Mouse (Mus musculus) heart, embryonic 16.5 days (tissue): Measurements from ENCODE around the gene Pkn1. TPM values are rescaled to one million over a fixed set of nuclear protein-coding genes. Genes with fewer than 3 reads are reported as not detected.

ENCODE experiments used
- ATAC-seq: fragments of 200-750 bp; cut with Nextera tagmentation; replicated peaks from 2 replicates; pipeline ENCODE4 v1.8.0; 2017; ENCODE audit warnings: moderate number of reproducible peaks; ENCODE audit not compliant: insufficient read depth, low FRiP score; ENCODE audit errors: extremely low read depth
- H3K27ac ChIP-seq: fragments of 300-500 bp; sonication (generic); 2 replicates; pipeline ENCODE4 v1.5.1; 2014; ENCODE audit warnings: mild to moderate bottlenecking, low read length, control low read depth, moderate library complexity
- H3K27me3 ChIP-seq: fragments of 300-500 bp; sonication (generic); 2 replicates; pipeline ENCODE4 v1.6.1; 2014; ENCODE audit warnings: low read length, mixed read lengths; ENCODE audit not compliant: control insufficient read depth, insufficient read depth
- H3K36me3 ChIP-seq: fragments of 300-500 bp; sonication (generic); 2 replicates; pipeline ENCODE4 v1.6.1; 2014; ENCODE audit not compliant: control insufficient read depth, insufficient read depth
- H3K4me1 ChIP-seq: fragments of 300-500 bp; sonication (generic); 2 replicates; pipeline ENCODE4 v1.6.1; 2014; ENCODE audit warnings: low read length, mixed read lengths; ENCODE audit not compliant: control insufficient read depth, insufficient read depth
- H3K4me2 ChIP-seq: fragments of 300-500 bp; sonication (generic); 2 replicates; pipeline ENCODE4 v1.6.1; 2014; ENCODE audit warnings: low read depth, mild to moderate bottlenecking, control low read depth, low read length
- H3K4me3 ChIP-seq: fragments of 300-500 bp; sonication (generic); 2 replicates; pipeline ENCODE4 v1.5.1; 2014; ENCODE audit warnings: mild to moderate bottlenecking, control low read depth, low read length
- H3K9ac ChIP-seq: fragments of 300-500 bp; sonication (generic); 2 replicates; pipeline ENCODE4 v1.6.1; 2014; ENCODE audit warnings: low read length, control low read depth
- H3K9me3 ChIP-seq: fragments of 300-500 bp; sonication (generic); replicated peaks from 2 replicates; pipeline ENCODE4 v1.6.1; 2016; ENCODE audit warnings: low read length; ENCODE audit not compliant: control insufficient read depth
- WGBS: fragments of 180-500 bp; shearing (Covaris S2); extraction: QIAGEN DNeasy Blood & Tissue Kit; methylation state at CpG from one replicate; pipeline ENCODE4 v1.1.7; 2014; 5-methylcytosine and 5-hydroxymethylcytosine counted together
- polyA plus RNA-seq: library from polyadenylated mRNA; unstranded; fragments of >200 nt; fragmentation: Nextera tagmentation; extraction: Ambion mirVana; gene quantifications from 2 replicates; pipeline ENCODE4 v1.2.1, GENCODE M21; 2015

Pkn1 gene
- polyA plus RNA-seq, 1 experiment from 2014 or later = 17.5 TPM

GRCm38 (mm10) chr8:83715771-83716170 is 16.8 kb upstream of the Pkn1 start:
- Histone ChIP-seq H3K4me1 (peaks cover 20% of the 10 kb centered on the region), H3K36me3 (peaks cover 13% of the 10 kb centered on the region), H3K4me3 (peak overlapping the region; percentile 99), H3K27ac (peak overlapping the region; percentile 96), H3K9ac (peak overlapping the region; percentile 96), H3K4me2 (peak overlapping the region; percentile 96), H3K9me3 (no peaks in the 10 kb centered on the region), H3K27me3 (no peaks in the 10 kb centered on the region)
- under 1% methylated on average over 17 of the region's 17 CpGs for WGBS
- no peak for ATAC-seq

GRCm38 (mm10) chr8:83715031-83715690 is 16.2 kb upstream of the Pkn1 start, which contains the start of gene Ddx39:
Ddx39 (plus strand) TSS chr8:83715177.
- Histone ChIP-seq H3K9ac (peak within 1 kb of the TSS; percentile 96), H3K4me1 (peaks cover 20% of the 10 kb centered on the region), H3K27ac (peak within 1 kb of the TSS; percentile 96), H3K27me3 (no peaks in the 10 kb centered on the region), H3K9me3 (no peaks in the 10 kb centered on the region), H3K4me2 (peak within 1 kb of the TSS; percentile 96), H3K4me3 (peak within 1 kb of the TSS; percentile 99), H3K36me3 (peaks cover 7% of the 10 kb centered on the region)
- WGBS = under 1% methylated on average over 63 of the region's 63 CpGs
- peak; percentile 99 for ATAC-seq

- WGBS = 14% methylated on average over 8 of the region's 8 CpGs
- ATAC-seq = no peak
- peak overlapping the region; percentile 73 for H3K27ac ChIP-seq
- H3K9ac ChIP-seq = 0 out of 2 replicates have a peak overlapping the region, but pooled peaks have one; percentile 47
- H3K4me2 ChIP-seq = peak overlapping the region; percentile 64
- H3K4me1 ChIP-seq = peaks cover 20% of the 10 kb centered on the region
- H3K36me3 ChIP-seq = peaks cover 2% of the 10 kb centered on the region; the same call in 1 of the 2 replicates
- H3K27me3 ChIP-seq = no peaks in the 10 kb centered on the region
- H3K9me3 ChIP-seq = no peaks in the 10 kb centered on the region
- H3K4me3 ChIP-seq = peak overlapping the region; percentile 99
Measured at GRCm38 (mm10) chr8:83714676-83715030, 15.7 kb upstream of the Pkn1 start.

GRCm38 (mm10) chr8:83707554-83707953 is 8.6 kb upstream of the Pkn1 start:
- H3K36me3 ChIP-seq = no peaks in the 10 kb centered on the region
- H3K4me2 ChIP-seq = no peak overlapping the region
- H3K9me3 ChIP-seq = no peaks in the 10 kb centered on the region
- ATAC-seq = no peak
- H3K4me3 ChIP-seq = no peak overlapping the region
- no peaks in the 10 kb centered on the region for H3K27me3 ChIP-seq
- H3K27ac ChIP-seq = no peak overlapping the region
- no peaks in the 10 kb centered on the region for H3K4me1 ChIP-seq
- no peak overlapping the region for H3K9ac ChIP-seq
- 72% methylated on average over 8 of the region's 8 CpGs for WGBS

GRCm38 (mm10) chr8:83706411-83706810 is 7.4 kb upstream of the Pkn1 start:
- Histone ChIP-seq H3K36me3 (no peaks in the 10 kb centered on the region), H3K9me3 (no peaks in the 10 kb centered on the region), H3K27ac (no peak overlapping the region), H3K4me2 (no peak overlapping the region), H3K9ac (no peak overlapping the region), H3K4me1 (no peaks in the 10 kb centered on the region), H3K4me3 (no peak overlapping the region), H3K27me3 (no peaks in the 10 kb centered on the region)
- ATAC-seq = no peak
- 66% methylated on average over 5 of the region's 5 CpGs for WGBS

- H3K4me1 ChIP-seq = peaks cover 12% of the 10 kb centered on the region
- H3K9ac ChIP-seq = no peak overlapping the region
- no peak for ATAC-seq
- H3K27ac ChIP-seq = no peak overlapping the region
- H3K36me3 ChIP-seq = no peaks in the 10 kb centered on the region
- no peaks in the 10 kb centered on the region for H3K27me3 ChIP-seq
- H3K4me3 ChIP-seq = no peak overlapping the region
- no peak overlapping the region for H3K4me2 ChIP-seq
- WGBS = 82% methylated on average over 4 of the region's 4 CpGs
- no peaks in the 10 kb centered on the region for H3K9me3 ChIP-seq
Measured at GRCm38 (mm10) chr8:83703426-83703825, 4.4 kb upstream of the Pkn1 start.

GRCm38 (mm10) chr8:83700423-83701085 is 1.6 kb upstream of the Pkn1 start:
- WGBS = 56% methylated on average over 9 of the region's 9 CpGs
- no peak overlapping the region for H3K4me2 ChIP-seq
- no peaks in the 10 kb centered on the region for H3K9me3 ChIP-seq
- no peak overlapping the region for H3K9ac ChIP-seq
- no peak overlapping the region for H3K4me3 ChIP-seq
- peaks cover 30% of the 10 kb centered on the region for H3K4me1 ChIP-seq
- no peaks in the 10 kb centered on the region for H3K36me3 ChIP-seq
- H3K27ac ChIP-seq = peak overlapping the region; percentile 49
- no peaks in the 10 kb centered on the region for H3K27me3 ChIP-seq
- no peak for ATAC-seq

- H3K4me3 ChIP-seq = peak overlapping the region; percentile 90
- peak overlapping the region; percentile 98 for H3K9ac ChIP-seq
- H3K9me3 ChIP-seq = no peaks in the 10 kb centered on the region
- ATAC-seq = no peak
- H3K4me1 ChIP-seq = peaks cover 30% of the 10 kb centered on the region
- 36% methylated on average over 9 of the region's 9 CpGs for WGBS
- no peaks in the 10 kb centered on the region for H3K27me3 ChIP-seq
- no peaks in the 10 kb centered on the region for H3K36me3 ChIP-seq
- H3K27ac ChIP-seq = peak overlapping the region; percentile 87
- H3K4me2 ChIP-seq = peak overlapping the region; percentile 95
Measured at GRCm38 (mm10) chr8:83699566-83699965, 587 bp upstream of the Pkn1 start.

- no peaks in the 10 kb centered on the region for H3K27me3 ChIP-seq
- peaks cover 35% of the 10 kb centered on the region for H3K4me1 ChIP-seq
- peak overlapping the region; percentile 87 for H3K27ac ChIP-seq
- peak overlapping the region; percentile 98 for H3K9ac ChIP-seq
- no peaks in the 10 kb centered on the region for H3K36me3 ChIP-seq
- H3K4me3 ChIP-seq = peak overlapping the region; percentile 90
- peak overlapping the region; percentile 95 for H3K4me2 ChIP-seq
- 7% methylated on average over 15 of the region's 15 CpGs for WGBS
- H3K9me3 ChIP-seq = no peaks in the 10 kb centered on the region
- peak; percentile 26 for ATAC-seq
Measured at GRCm38 (mm10) chr8:83698291-83698660, 703 bp downstream of the Pkn1 start.
